Mouse (Mus musculus) thymus, postnatal 4 days (tissue): ENCODE measurements around the gene Kcnip3.

ENCODE experiments used
- DNase-seq: peaks from one replicate; pipeline ENCODE4 v3.0.0; 2021

Kcnip3 gene

DNA sequence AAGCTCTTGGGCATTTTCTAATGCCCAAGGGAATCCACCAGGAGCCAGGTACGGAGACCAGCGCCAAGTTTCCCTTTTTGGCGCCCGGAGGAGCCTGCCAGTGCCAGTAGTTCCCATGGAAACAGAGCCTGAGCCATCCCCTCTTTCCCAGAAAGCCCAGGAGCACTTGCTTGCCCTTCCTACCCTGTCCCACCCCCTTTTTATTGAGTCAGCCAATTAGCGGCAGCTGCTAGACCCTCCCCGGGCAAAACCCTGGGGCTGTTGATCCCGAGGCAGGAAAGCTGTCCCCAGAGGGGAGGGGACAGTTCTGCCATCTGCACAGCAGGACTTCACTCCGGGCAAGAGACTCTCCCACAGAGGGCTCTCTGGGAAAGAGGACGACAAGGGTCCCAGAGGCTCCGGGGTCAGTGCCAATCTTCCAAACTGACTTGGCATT lies at the start of gene Kcnip3:
Kcnip3 (minus strand) TSS at position 89 of the 436 bp plus-strand sequence.
- DNase-seq: no peak

DNA sequence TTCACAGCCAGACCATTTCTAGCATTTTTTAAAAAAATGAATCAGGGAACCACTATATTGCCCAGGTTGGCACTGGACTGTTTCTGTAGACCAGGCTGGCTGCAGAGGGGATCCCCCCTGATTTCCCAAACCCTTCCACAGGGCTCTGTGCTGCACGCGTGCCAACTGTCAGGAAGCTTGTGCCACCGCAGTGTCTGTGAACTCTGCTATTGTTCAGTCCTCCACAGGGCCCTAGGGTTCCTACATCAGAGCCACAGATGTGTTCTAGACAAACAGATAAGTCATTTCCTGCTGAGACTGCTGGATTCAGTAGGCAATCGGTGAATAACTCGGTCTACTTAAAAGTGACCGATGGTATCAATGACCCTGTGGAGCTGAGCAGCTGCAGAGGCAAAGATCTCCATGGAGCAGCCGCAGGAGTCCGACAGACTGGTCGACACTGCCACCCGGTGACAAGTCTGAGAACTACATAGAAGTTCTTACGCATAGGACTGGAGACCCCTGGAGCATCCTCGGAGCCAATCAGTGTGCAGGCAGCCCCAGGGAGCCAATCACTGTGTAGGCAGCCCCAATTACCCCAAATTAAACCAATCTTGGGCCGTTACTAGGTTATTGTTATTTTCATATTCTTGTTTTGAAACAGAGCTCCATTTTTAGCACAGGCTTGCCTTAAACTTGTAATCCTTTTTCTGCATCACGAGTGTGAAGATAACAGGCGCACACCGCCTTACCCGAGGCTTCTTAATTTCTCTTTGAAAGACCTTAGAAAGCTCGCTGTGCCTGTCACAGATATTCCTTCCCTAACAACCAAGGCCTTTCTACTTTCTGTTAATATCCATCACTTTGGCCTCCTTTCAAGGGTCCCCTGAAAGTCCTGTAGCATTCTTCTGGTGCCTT lies 37.4 kb upstream of the Kcnip3 start:
- peak; percentile 93 for DNase-seq

DNA sequence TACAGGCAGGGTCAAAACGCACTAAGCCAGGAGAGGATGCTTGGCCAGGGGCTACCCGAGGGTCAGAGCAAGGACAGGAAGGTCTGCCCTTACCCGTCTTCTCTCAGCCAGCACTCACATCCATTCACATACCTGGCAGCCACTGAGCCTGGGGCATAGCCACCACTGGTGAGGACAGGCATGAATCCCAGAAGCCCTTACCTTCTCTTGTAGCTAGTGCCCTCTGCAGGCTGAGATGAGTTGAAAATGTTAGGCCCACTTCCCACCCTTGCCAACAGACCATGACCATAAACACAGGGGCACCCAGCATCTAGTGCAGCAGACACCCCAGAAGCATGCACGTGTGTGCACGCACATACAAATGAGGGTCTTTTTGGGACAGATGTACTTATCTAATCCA lies 29.2 kb upstream of the Kcnip3 start:
- DNase-seq: peak; percentile 18

DNA sequence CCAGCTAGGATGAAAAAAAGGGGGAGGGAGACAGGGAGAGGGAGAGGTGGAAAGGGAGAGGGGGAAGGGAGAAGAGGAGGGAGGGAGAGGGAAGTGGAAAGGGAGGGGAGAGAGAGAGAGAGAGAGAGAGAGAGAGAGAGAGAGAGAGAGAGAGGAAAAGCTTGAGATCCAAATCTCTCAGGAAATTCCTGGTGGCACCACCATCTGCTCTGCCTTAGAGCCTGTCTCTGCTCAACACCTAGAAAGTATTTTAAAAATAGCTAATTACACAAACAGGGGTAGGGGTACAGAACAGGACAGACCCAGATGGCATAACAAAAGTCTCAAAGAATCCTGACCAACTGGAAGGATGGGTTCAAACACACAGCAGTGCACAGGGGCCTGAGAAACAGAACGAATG lies 28.6 kb upstream of the Kcnip3 start:
- no peak for DNase-seq

DNA sequence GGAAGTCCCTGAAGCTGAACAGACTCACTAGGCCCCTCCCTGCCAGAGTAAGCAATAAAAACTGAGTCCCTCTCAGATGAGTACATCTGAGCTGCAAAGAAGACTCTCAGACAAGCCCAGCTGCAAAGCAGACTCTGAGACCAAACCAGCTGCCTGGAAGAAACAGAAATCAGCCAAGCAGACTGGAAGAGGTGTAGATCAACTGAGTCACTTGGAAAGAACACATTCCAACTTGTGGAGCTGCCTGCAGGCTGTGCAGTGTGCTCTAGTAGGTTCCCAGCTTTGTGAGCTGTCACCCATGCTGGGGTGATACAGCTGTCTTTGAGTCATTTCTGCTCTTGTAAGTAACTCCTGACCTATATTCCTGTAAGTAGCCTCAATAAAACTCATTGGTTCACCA lies 27.8 kb upstream of the Kcnip3 start:
- DNase-seq: no peak

DNA sequence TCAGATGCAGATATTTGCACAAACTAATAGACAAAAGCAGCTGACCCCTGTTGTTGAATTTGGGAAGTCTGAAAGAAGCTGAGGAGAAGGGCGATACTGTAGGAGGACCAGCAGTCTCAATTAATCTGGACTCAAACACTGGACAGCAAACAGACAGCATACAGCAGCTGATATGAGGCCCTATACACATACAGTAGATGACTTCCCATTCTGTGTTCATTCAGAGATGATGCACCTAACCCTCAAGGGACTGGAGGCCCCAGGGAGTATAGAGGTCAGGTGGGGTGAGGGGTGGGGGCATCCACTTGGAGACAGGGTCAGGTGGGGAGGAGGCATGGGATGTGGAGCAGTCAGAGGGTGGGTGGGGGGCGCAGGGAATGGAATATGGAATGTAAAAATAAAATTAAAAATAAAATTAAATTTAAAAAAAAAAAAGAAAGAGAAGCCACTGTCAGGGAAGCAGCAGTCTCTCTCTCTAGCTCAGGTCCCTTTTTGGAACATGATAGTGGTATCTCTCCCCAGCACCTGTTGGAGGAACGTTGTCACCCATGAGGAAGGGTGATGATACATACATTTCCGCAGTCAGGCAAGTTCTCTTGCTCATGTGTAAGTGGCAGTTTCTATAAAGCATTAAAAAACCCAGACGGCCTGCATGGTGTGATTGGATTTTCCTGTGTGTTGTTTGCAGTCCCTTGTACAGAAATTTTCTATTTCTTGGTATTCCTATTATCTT lies 26.6 kb upstream of the Kcnip3 start:
- no peak for DNase-seq

GRCm38 (mm10) chr2:127541697-127542096 lies 19.8 kb upstream of the Kcnip3 start:
- no peak for DNase-seq

DNA sequence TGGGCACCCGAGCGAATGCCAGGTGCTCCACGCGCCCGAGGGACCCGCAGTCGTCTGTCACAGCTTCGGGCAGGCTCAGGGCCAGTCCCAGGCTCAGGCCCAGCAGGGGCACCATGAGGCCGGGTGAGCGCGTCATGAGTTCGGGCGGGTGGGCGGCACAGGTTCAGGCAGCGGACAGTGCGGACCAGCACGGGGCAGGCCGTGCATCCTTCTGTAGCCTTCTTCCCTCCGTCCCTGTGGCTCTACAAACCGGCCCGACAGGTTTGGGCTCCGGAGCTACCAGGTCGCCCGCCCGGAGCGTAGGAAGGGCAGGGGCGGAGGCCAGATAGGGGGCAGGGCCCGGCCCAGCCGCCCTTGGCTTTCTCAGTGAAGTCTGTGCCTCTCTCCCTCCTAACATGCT lies 19.3 kb upstream of the Kcnip3 start, which contains the start of gene Prom2:
Prom2 (minus strand) TSS at position 283 of the 400 bp plus-strand sequence.
- no peak for DNase-seq

DNA sequence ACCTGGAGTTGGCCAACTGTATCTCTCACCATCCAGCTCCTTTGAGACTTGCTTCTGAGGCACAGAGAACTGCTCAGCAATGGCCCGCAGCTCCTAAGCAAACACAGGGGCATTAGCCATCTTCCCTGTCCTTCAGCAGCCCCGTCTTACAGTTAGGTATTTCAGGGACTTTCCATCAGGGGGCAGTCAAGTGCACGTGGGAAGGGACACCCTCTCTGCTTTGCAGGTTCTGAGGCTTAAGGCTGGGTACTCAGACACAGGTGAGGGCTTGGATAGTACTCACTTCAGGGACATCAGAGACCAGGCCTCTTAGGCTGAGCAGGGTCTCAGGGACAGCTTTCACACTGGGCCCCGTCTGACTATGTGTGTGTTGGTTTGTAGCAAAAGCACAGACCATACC lies 17.6 kb upstream of the Kcnip3 start:
- DNase-seq: peak; percentile 50

DNA sequence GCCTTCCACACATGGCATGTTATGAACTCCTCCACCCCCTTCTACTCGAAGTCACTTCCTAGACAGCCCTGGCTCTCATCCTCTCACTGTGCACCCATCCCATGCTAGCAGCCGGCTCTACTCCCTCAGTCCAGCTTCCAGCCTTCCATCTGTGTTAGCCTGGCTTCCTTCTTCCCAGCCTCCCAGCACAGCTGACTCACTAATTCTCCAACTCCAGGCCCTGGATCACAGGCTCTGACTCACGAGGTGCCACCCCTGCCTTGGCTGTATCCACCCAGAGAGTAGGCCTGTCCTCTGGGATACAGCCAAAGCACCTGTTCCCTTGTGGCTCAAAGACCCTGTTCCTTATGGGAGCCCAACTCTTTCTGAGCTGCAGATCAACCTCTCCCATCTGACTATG lies 15.7 kb upstream of the Kcnip3 start:
- no peak for DNase-seq

- no peak for DNase-seq
Measured at GRCm38 (mm10) chr2:127535363-127535762, 13.5 kb upstream of the Kcnip3 start.

DNA sequence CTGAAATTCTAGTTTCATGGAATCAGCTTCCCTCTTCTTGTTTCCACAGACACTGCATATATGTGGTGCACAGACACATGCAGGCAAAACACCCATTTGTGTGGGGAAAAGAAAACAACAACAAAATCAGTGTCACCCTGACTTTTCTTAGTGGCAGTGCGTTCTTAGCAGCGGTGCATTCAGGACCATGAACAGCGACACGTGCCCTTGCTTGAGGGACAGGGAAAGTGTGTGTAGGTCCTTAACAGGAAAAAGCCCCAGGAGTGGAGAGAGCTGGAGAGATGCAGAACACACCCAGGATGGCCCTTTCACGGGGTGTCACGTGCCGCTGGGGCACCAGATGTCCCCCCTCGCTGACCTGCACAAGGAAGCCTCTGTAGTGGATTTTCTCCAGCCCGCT lies 10.5 kb upstream of the Kcnip3 start:
- peak; percentile 50 for DNase-seq

DNA sequence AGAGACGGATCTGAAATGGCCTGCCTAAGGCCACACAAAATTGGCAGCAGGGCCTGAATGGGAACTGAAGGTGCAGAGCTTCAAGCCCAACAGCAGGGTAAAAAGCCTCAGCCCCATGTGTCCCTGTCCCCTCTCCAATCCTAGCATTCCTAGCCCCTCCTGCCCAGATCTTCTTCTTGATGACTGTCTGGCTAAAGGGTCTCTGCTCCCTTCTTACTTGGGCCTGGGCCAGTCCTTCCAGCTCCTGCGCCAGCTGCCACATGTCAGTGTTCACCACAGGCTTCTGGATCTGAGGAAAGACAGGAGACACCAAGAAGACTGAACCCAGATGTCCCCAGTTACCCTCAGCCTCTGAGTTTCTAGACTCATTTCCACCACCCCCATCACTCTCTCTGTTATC lies 9.7 kb upstream of the Kcnip3 start:
- DNase-seq: no peak

- no peak for DNase-seq
Measured at GRCm38 (mm10) chr2:127530418-127530817, 8.5 kb upstream of the Kcnip3 start.

GRCm38 (mm10) chr2:127525004-127525775 lies 3.3 kb upstream of the Kcnip3 start:
- DNase-seq: no peak

DNA sequence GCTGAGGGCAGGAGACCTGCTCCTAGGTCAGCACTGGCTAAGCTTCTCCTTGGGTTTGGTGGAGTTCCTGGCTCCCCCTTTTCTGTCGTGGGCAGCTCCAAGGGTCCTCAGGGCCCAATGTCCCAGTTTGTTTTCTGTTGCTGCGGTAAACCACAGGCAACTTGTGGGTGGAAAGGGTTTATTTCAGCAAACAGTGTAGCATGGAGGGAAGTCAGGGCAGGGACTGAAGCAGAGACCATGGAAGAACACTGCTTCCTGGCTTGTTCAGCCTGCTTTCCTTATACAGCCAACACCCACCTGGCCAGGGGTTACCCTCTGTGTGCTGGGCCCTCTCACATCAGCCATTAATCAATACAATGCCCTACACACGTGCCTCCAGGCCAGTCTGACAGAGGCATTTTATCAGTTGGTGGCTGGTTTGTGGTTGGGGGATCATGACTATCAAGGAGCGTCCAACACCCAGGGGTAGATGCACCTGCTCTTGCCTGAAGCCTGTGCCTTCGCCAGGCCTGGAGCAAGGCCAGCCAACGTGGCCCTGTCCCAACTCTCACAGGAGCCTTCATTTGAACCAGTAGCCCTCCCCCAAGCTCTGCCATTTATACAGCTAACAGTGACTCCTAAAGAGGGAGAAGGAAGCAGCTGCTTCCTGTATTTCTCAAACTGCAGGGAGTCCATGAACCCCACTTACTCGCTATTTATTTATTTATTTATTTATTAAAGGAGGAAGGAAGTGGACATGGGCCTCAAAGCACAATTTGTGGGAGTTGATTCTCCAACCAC lies 2.2 kb upstream of the Kcnip3 start:
- no peak for DNase-seq

- DNase-seq: no peak
Measured at GRCm38 (mm10) chr2:127521172-127522005, 505 bp downstream of the Kcnip3 start.

DNA sequence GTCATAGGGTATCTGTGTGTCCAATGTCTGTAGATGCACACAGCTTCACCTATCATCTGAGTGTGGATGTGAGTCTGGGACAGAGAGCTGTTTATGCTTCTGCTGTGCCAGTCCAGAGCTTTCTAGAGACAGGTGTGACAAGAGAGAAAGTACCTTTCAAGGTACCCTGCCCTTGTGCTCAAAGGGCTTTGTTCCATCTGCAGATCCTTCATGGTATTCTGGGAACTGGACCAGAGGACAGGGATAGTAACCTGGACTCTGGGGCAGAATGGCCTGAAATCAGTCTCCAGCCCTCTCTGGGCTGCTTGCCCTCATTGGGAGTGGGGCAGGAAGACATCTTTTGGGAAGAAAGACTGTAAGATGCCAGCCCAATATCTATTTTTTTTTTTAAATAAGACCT lies 1.8 kb downstream of the Kcnip3 start:
- no peak for DNase-seq

GRCm38 (mm10) chr2:127519308-127519707 lies 2.6 kb downstream of the Kcnip3 start:
- DNase-seq: no peak

- no peak for DNase-seq
Measured at GRCm38 (mm10) chr2:127518831-127519230, 3.1 kb downstream of the Kcnip3 start.

DNA sequence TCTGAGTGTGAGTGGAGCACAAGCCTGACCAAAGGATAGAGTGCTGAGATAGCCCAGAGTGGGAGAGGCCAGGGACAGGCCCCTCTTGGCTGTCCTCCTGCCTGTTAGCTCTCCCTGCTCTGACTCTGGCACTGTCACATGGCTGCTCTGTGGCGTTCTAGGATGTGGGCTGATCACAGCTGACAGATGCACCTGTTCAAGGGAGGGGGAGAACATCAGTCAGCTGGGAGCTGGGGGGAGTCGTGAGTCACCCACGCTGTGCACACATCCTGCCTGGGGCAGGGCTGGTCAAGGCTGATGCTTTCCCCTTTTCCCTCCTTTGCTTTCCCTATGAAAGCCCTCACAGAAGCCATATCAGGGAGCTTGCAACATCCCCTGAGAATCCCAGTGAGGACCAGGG lies 3.6 kb downstream of the Kcnip3 start:
- DNase-seq: peak; percentile 62
